Mouse (Mus musculus): Measurements from ENCODE around the gene Abcc3. TPM values are rescaled to one million over a fixed set of nuclear protein-coding genes. Genes with fewer than 3 reads are reported as not detected.
"Not testable (repeated sequence)": the region's sequence is repeated elsewhere in the genome, so short reads cannot be mapped to it uniquely, and the experiment has no call there.

Gene Abcc3
- polyA plus RNA-seq, 1 experiment from 2014 or later = 0.48 TPM

DNA sequence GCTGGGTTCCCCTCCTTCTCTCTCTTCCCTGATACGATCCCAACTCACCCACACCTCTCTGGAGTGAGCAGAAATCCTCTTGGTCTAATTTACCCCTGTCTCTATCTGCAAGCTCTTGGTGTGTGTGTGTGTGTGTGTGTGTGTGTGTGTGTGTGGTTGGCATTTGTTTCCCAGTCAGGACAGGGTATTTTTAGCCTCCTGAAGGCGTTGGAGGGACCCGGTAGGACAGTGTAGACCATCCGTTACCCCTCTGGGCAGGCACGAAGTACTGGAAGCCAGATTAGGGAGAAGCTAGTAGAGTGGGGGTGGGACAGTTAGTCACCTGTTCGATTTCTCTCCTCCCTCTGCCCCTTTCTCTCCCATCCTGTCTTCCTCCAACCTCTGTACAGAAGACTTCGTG, 1.3 kb upstream of the Abcc3 start:
- 91% methylated on average over 7 of the region's 7 CpGs for WGBS
- Histone ChIP-seq H3K4me3 (no peak overlapping the region), H3K27ac (no peak overlapping the region), H3K9me3 (no peaks in the 10 kb centered on the region), H3K4me1 (replicated peaks) (peaks cover 10% of the 10 kb centered on the region), H3K36me3 (no peaks in the 10 kb centered on the region), H3K27me3 (ENCODE audit: insufficient read depth, poor library complexity, severe bottlenecking) (peaks cover 43% of the 10 kb centered on the region)
- no peak for DNase-seq (ENCODE audit: low spot score)

GRCm38 (mm10) chr11:94393490-94393889, 693 bp upstream of the Abcc3 start:
- Histone ChIP-seq H3K27me3 (ENCODE audit: insufficient read depth, poor library complexity, severe bottlenecking) (peaks cover 43% of the 10 kb centered on the region), H3K4me1 (replicated peaks) (peaks cover 10% of the 10 kb centered on the region)
- H3K27ac ChIP-seq; DNase-seq (ENCODE audit: low spot score); H3K36me3 ChIP-seq; H3K9me3 ChIP-seq; H3K4me3 ChIP-seq: not testable (repeated sequence)
- WGBS = 79% methylated on average over 4 of the region's 4 CpGs

GRCm38 (mm10) chr11:94391661-94392060, 1.1 kb downstream of the Abcc3 start:
- no peak for DNase-seq (ENCODE audit: low spot score)
- Histone ChIP-seq H3K27me3 (ENCODE audit: insufficient read depth, poor library complexity, severe bottlenecking) (peaks cover 43% of the 10 kb centered on the region), H3K9me3 (no peaks in the 10 kb centered on the region), H3K27ac (no peak overlapping the region), H3K4me1 (replicated peaks) (peaks cover 13% of the 10 kb centered on the region), H3K4me3 (no peak overlapping the region), H3K36me3 (no peaks in the 10 kb centered on the region)
- WGBS = 89% methylated on average over 10 of the region's 10 CpGs

DNA sequence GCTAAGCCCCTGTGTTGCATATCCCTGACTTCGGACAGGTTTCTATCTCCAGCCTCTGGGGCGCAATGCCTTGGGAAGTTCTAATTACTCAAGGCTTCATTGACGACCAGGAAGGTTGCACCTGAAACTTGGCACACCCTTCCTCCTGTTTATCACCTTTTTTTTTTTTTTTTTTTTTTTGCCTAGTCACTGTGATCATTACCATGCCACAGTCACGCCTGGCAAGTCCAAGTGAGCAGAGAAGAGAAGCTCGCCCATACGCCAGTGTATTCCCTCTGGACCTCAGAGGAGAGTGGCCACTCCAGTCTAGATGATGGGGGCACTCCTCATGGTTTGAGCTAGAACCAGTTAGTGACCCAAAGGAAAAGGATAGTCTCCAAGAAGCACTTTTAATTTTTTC, 2.0 kb downstream of the Abcc3 start:
- no peak for DNase-seq (ENCODE audit: low spot score)
- Histone ChIP-seq H3K4me3 (no peak overlapping the region), H3K27me3 (ENCODE audit: insufficient read depth, poor library complexity, severe bottlenecking) (peaks cover 43% of the 10 kb centered on the region), H3K27ac (no peak overlapping the region), H3K9me3 (no peaks in the 10 kb centered on the region), H3K36me3 (no peaks in the 10 kb centered on the region), H3K4me1 (replicated peaks) (peaks cover 22% of the 10 kb centered on the region)
- 89% methylated on average over 6 of the region's 6 CpGs for WGBS

DNA sequence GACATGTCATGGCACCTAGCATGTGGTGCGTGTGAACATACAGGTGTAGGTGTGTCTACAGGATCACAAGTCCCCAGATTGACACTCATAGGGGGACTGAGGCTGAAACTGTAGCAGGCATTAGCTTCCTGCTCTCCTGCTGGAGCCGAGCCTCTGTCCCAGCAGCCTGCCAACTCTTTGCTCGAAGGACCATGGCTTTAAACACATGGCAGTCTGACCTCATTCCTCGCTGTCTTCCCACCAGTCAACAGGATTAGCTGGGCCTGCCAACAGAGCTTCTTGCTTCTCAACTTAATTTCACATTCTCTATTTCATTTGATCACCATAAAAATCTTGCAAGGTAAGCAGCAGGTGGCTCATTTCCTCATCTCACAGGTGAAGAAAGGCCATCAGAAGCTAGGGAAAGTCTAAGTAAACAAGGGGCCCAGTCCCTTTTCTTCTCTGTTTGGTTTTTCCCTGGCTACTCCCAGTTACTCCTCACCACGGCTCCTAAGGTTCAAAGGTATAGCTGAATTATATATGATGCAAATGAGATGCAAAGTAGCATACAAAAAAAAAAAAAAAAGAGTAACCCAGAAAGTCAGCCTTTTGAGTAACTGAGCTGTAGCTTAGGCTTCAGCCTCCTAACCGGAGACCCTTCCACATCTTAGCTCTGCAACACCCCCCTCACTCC, 2.9 kb downstream of the Abcc3 start:
- peaks cover 43% of the 10 kb centered on the region for H3K27me3 ChIP-seq (ENCODE audit: insufficient read depth, poor library complexity, severe bottlenecking)
- no peaks in the 10 kb centered on the region for H3K9me3 ChIP-seq
- no peak for DNase-seq (ENCODE audit: low spot score)
- WGBS = 78% methylated on average over 6 of the region's 6 CpGs
- no peaks in the 10 kb centered on the region for H3K36me3 ChIP-seq
- no peak overlapping the region for H3K27ac ChIP-seq
- H3K4me3 ChIP-seq = no peak overlapping the region
- H3K4me1 ChIP-seq (replicated peaks) = peaks cover 31% of the 10 kb centered on the region

- H3K9me3 ChIP-seq = no peaks in the 10 kb centered on the region
- no peaks in the 10 kb centered on the region for H3K36me3 ChIP-seq
- peaks cover 32% of the 10 kb centered on the region for H3K4me1 ChIP-seq (replicated peaks)
- peaks cover 37% of the 10 kb centered on the region for H3K27me3 ChIP-seq (ENCODE audit: insufficient read depth, poor library complexity, severe bottlenecking)
- H3K27ac ChIP-seq = no peak overlapping the region
- H3K4me3 ChIP-seq = no peak overlapping the region
- no peak for DNase-seq (ENCODE audit: low spot score)
- 81% methylated on average over 4 of the region's 4 CpGs for WGBS
Measured at GRCm38 (mm10) chr11:94389021-94389420, 3.8 kb downstream of the Abcc3 start.

DNA sequence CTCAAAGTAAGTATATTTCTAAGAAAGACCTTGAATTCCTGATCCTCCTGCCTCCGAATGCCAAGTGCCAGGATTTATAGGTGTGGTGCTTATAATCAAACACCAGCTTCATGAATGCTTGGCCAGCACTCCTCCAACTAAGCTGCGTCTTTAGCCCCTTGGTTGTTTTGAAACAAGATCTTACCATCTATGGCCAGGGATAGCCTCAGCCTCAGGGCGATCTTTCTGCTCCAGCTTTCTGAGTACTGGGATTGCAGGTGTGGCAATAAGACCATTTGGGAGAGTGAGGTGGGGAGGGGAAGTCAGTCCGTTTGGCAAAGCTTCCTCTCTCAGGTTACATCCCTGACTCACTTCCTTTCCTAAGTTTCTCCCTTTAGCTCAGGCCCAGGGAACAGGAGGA, 5.0 kb downstream of the Abcc3 start:
- 77% methylated on average over 4 of the region's 4 CpGs for WGBS
- Histone ChIP-seq H3K4me1 (replicated peaks) (peaks cover 30% of the 10 kb centered on the region), H3K27me3 (ENCODE audit: insufficient read depth, poor library complexity, severe bottlenecking) (peaks cover 32% of the 10 kb centered on the region), H3K27ac (no peak overlapping the region), H3K36me3 (no peaks in the 10 kb centered on the region), H3K9me3 (no peaks in the 10 kb centered on the region), H3K4me3 (no peak overlapping the region)
- DNase-seq (ENCODE audit: low spot score) = no peak

DNA sequence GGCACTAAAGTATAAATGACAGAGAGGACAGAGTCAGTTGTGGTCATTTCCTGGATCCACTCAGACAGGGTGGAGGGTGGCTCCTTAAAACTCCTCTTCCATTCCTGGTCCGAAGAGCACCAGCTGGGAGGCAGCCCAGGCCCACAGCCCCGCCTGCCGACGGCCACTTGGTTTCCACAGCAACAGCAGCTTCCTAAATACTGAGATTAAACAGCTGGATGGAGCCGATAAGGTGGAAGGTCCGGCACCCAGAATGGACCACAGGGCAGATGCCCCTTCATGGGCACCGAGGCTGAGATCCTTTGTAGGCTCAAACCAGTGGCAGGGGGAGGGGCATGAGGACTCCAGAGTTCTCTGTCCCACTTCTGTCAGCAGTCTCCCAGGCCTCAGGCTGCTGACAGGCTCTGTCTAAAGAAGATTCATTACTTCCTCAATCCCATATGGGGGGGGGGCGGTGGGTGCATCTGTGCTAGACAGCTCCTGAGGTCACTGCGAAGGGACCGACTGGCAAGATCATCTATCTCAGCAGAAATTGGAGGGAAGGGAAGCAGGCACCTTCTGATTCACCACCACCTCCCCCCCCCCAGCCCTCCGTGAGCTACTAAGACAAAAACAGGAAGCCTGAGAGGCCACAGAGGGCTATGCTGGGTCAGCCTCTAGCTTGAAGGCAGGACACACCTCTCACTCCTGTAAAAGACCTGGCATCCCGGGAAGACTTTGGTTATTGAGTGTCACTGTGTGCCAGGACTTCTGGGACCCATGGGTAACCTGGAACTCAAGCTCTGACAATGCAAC, 6.6 kb downstream of the Abcc3 start:
- peak; percentile 55 for DNase-seq (ENCODE audit: low spot score)
- Histone ChIP-seq H3K27ac (peak overlapping the region; percentile 66), H3K36me3 (no peaks in the 10 kb centered on the region), H3K4me3 (peak overlapping the region; percentile 26; the same call in 1 of the 2 replicates), H3K9me3 (no peaks in the 10 kb centered on the region), H3K27me3 (ENCODE audit: insufficient read depth, poor library complexity, severe bottlenecking) (peaks cover 16% of the 10 kb centered on the region; the same call in 1 of the 2 replicates), H3K4me1 (replicated peaks) (peaks cover 22% of the 10 kb centered on the region)
- 28% methylated on average over 12 of the region's 12 CpGs for WGBS

DNA sequence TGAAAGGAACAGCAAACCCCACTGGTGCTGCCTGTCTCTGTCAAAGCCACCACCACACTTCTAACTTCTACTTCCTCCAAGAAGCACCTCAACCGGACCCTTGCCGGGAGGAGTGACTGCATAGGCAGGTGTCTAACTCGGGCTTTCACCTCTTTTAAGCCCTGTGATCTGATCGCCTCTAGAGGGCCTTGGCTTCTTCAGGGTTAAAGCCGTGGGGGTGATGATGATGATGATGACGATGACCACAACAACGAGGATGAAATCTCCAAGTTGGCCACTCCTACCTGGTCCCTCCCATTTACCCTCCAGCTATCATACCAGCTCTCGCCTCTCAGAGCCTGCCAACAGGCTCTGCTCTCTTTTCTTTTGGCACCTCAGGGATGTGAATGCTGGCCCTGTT, 13.1 kb downstream of the Abcc3 start:
- 78% methylated on average over 8 of the region's 8 CpGs for WGBS
- H3K36me3 ChIP-seq = no peaks in the 10 kb centered on the region

GRCm38 (mm10) chr11:94379061-94379460, 13.7 kb downstream of the Abcc3 start:
- no peak overlapping the region for H3K4me3 ChIP-seq
- no peaks in the 10 kb centered on the region for H3K9me3 ChIP-seq
- no peak for DNase-seq (ENCODE audit: low spot score)
- peaks cover 13% of the 10 kb centered on the region for H3K4me1 ChIP-seq (replicated peaks)
- no peaks in the 10 kb centered on the region for H3K36me3 ChIP-seq
- WGBS = 20% methylated on average over 2 of the region's 2 CpGs
- H3K27me3 ChIP-seq (ENCODE audit: insufficient read depth, poor library complexity, severe bottlenecking) = 0 out of 2 replicates have a peak, but pooled peaks cover 5% of the 10 kb centered on the region
- H3K27ac ChIP-seq = no peak overlapping the region

More for the DNA sequence above, 13.1 kb downstream of the Abcc3 start:
- H3K4me3 ChIP-seq = no peak overlapping the region
- no peak overlapping the region for H3K27ac ChIP-seq
- H3K9me3 ChIP-seq = no peaks in the 10 kb centered on the region
- no peak for DNase-seq (ENCODE audit: low spot score)
- H3K27me3 ChIP-seq (ENCODE audit: insufficient read depth, poor library complexity, severe bottlenecking) = 0 out of 2 replicates have a peak, but pooled peaks cover 5% of the 10 kb centered on the region
- peaks cover 13% of the 10 kb centered on the region for H3K4me1 ChIP-seq (replicated peaks)

- Histone ChIP-seq H3K4me3 (no peak overlapping the region), H3K4me1 (replicated peaks) (peaks cover 30% of the 10 kb centered on the region), H3K36me3 (no peaks in the 10 kb centered on the region), H3K27ac (no peak overlapping the region), H3K27me3 (ENCODE audit: insufficient read depth, poor library complexity, severe bottlenecking) (peaks cover 14% of the 10 kb centered on the region; the same call in 1 of the 2 replicates), H3K9me3 (no peaks in the 10 kb centered on the region)
- WGBS = 91% methylated on average over 13 of the region's 13 CpGs
- DNase-seq (ENCODE audit: low spot score) = no peak
Measured at GRCm38 (mm10) chr11:94374276-94374948, 18.4 kb downstream of the Abcc3 start.

GRCm38 (mm10) chr11:94370809-94371208, 22.0 kb downstream of the Abcc3 start:
- Histone ChIP-seq H3K27ac (no peak overlapping the region), H3K27me3 (ENCODE audit: insufficient read depth, poor library complexity, severe bottlenecking) (peaks cover 14% of the 10 kb centered on the region; the same call in 1 of the 2 replicates), H3K9me3 (peaks cover 5% of the 10 kb centered on the region; the same call in 1 of the 2 replicates), H3K36me3 (no peaks in the 10 kb centered on the region), H3K4me3 (no peak overlapping the region), H3K4me1 (replicated peaks) (peaks cover 19% of the 10 kb centered on the region)
- no peak for DNase-seq (ENCODE audit: low spot score)
- 44% methylated on average over 5 of the region's 5 CpGs for WGBS
